Mouse (Mus musculus) heart, postnatal 4 days (tissue): ENCODE results near the gene Foxn3. TPM values are rescaled to one million over a fixed set of nuclear protein-coding genes. Genes with fewer than 3 reads are reported as not detected.
A peak's percentile ranks its signal among the peaks of the same experiment; 100 is the strongest.

ENCODE experiments used
- DNase-seq: peaks from one replicate; pipeline ENCODE4 v3.0.0; 2021
- total RNA-seq, 2 experiments: library from RNA; stranded (reverse); gene quantifications; 2 replicates each; pipeline ENCODE4 v1.2.3; 2021

Gene Foxn3
- total RNA-seq, 2 experiments from 2014 or later = 113 to 131 TPM

DNA sequence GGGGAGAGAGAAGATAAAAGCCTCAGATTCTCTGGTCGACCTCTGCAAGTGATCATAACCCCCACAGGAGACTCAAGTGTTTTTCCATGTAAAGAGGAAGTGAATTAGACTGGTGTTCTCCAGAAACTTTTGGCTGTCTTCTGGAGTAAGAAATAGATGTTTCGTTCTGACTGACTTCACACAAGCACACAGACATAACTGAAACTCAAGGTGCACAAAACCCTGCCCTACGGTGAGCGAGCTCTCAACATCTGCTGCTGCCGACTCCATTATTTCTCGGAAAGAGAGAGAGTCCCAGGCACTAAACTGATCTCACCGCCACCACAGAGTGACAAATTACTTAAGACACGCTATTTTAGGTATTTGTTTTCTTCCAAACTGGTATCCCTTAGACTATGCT, 237.2 kb downstream of the Foxn3 start:
- no peak for DNase-seq

DNA sequence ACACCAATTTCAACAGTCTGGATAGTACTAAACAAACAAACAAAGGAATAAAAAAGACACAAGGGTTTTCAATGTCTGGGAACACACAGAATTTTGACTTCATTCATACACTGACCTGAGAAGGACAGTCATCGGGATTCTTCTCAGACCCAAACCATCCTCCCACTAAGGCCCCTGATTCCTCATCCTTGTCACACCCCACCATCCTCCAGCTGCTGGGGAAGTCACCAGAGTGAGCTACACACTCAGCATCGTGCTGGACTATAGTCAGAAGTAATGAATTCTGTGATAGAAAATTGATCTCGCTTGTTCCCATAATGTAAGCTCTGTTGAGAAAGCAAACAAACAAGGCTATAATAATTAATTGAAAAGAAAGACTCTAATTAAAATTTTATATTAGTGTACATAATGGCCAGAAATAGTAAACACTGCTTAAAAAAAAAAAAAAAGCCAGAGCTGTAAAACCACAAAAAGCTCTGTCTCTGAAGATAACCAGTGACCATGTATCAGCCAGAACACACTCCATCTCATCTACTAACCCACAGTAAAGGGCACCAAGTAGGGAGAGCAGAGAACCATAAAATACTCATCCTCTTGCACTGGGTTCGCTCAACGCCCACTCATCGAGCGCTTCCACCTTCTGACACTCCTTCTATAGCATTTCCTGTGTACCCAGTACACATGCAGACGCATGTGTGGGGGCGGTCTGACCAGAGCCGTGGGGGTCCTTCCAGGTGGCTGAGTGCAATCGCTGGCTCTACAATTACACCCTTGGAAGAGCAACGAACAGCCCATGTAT, 241.6 kb downstream of the Foxn3 start:
- DNase-seq = no peak

DNA sequence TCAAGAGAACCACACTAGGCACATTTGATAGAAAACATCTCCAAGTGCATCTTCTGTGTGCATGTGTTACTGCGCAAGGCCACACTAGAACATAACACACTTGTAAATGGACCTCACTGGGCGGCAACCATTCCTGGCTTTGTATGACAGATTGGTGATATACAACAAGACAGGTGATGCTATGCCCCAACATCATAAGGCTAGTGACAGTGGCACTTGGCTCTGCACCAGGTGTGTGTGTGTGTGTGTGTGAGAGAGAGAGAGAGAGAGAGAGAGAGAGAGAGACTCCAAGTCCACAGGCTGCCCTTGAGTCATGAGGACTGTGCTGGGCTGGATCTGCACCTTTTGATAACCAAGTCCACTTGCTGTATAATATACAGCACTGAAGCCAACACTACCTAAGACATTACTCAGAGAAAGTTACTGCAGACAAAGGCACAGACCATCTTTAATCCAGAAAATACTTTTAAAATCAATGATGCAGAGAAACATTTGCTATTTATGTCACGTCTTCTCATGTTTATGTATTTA, 242.4 kb downstream of the Foxn3 start:
- DNase-seq = no peak

- no peak for DNase-seq
Observed at GRCm38 (mm10) chr12:99319896-99320295, 243.5 kb downstream of the Foxn3 start.

DNA sequence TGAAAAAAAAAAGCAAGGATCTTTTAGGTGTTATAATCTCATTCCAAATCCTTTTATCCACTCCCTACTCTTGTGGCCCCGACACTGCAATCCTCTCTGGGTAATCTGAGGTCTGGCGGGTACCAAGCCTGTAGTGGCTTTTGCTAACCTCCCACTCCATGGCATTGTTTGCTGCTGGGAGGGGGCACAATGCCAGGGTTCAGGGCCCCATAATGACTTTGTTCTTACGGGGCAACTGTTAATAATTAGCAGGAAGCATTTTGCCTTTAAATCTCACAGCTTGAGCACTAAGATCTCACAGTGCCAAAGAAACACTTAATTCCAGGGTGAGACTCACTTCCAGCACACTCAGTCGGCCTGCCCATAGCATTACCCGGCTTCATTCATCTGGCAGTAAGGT, 244.2 kb downstream of the Foxn3 start:
- DNase-seq = no peak

- no peak for DNase-seq
Observed at GRCm38 (mm10) chr12:99315931-99316330, 247.5 kb downstream of the Foxn3 start.

GRCm38 (mm10) chr12:99314817-99315216, 248.6 kb downstream of the Foxn3 start:
- no peak for DNase-seq

GRCm38 (mm10) chr12:99311303-99311702, 252.1 kb downstream of the Foxn3 start:
- no peak for DNase-seq

GRCm38 (mm10) chr12:99309937-99310336, 253.4 kb downstream of the Foxn3 start:
- no peak for DNase-seq

DNA sequence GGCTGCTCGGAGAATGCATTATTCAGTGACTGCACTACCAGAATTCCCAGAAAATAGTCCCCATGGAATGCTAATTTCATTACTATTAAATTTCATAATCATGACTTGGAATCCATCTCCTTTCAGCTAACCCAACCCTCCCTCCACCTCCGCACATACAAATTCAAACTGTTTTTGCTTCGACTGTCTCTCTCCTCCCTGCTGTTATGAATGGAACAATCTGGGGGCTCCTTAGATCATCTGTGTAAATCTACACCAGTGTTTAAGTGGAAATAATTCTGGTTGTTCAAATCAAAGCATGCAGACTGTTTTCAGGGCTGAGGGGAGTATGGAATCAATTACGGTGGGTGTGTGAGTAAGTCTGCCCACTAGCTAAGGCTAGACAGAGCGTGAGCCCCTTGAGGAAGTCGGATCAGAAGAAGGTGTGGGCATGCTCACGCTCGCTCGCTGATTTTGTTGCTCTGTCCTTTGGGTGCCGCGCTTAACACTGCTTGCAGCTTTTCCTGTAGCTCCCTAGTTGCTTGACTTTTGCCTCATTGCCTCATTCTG, 254.8 kb downstream of the Foxn3 start:
- DNase-seq = no peak

DNA sequence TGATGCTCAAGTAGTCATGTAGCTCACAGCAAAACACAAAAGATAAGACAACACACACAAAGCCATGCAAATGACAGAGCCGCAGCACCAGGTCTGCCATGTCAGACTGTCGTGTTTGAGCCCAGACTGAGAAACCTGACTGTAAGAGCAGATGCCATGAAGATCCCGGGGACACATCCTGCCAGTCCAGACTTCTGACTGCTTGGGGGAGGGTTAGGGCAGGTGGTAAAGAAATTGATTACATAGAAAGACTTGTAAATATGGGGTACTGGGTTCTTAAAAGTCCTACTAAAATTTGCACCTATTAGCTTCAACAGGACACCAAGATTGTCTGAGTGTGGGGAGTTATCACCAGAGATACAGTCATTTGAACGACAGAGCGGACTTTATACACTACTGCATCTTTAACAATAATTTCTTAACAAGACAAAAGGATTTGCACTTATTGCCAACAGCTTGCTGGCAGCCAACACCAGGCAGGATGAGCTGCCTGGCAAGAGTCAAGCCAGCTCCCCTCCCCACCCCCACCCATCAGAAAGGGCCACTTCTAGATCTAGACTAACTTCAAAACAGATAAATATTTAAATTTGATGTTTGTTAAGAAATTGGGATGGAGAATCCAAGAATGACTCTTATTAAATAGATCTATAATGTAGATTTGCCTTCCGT, 256.7 kb downstream of the Foxn3 start:
- no peak for DNase-seq

GRCm38 (mm10) chr12:99305784-99306535, 257.4 kb downstream of the Foxn3 start:
- peak; percentile 30 for DNase-seq

DNA sequence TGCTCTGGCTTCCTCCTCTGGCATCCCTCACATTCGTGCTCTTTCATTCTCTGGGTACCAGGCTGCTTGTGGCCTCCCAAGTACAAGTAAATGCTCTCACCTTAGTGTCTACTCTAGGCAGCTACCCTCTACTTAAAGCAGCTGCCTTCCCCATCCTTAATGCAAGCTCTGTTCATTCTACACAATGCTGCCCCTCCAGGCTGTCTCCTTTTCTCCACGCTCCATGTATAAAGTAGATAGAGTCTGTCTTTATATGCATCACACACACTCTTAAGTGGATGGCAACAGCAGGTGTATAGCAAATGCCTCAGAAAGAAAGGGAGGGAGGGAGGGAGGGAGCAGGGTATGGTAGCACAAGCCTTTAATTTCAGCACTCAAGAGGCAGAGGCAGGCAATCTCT, 258.1 kb downstream of the Foxn3 start:
- DNase-seq = no peak

DNA sequence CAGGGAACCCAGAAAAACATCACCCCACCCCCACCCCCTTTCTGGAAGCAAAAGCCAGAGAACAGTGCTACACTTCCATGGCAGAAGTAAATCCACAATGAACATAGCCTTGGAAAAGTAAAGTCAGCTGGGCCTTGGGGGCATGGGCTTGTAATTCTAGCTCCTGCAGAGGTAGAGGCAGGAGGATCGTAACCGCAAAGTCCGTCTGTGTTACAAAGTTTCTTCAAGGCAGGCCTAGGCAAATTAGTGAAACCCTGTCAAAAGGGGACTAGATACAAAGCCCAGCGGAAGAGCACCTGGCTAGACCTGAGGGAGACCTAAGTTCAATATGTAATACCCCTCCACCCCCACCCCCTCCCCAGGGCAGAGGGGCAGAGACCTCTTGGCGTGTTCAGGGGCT, 259.3 kb downstream of the Foxn3 start:
- DNase-seq = no peak

GRCm38 (mm10) chr12:99303581-99303980, 259.8 kb downstream of the Foxn3 start:
- DNase-seq = no peak

GRCm38 (mm10) chr12:99299900-99300299, 263.5 kb downstream of the Foxn3 start:
- no peak for DNase-seq

- DNase-seq = no peak
Observed at GRCm38 (mm10) chr12:99298851-99299600, 264.4 kb downstream of the Foxn3 start.

- DNase-seq = no peak
Observed at GRCm38 (mm10) chr12:99298242-99298641, 265.1 kb downstream of the Foxn3 start.

- no peak for DNase-seq
Observed at GRCm38 (mm10) chr12:99297792-99298191, 265.6 kb downstream of the Foxn3 start.

DNA sequence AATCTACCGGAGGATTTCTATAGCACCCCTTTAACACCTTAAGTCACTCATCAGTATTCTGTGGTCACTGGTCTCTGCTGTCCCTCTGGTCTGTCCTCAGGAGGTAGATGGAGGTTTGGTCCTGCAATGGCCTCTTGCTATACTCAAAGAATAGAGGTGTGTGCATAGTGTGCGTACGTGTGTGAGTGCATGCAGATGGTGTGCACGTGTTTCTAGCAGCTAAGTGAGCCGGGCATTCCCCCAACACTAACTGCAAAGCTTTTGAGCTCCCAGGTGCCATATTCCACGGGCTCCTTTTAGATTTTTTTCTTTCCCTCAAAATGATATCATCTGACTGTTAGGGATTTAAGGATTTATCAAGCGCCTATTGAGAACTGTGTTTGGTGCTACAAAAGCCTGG, 269.9 kb downstream of the Foxn3 start:
- DNase-seq = no peak

DNA sequence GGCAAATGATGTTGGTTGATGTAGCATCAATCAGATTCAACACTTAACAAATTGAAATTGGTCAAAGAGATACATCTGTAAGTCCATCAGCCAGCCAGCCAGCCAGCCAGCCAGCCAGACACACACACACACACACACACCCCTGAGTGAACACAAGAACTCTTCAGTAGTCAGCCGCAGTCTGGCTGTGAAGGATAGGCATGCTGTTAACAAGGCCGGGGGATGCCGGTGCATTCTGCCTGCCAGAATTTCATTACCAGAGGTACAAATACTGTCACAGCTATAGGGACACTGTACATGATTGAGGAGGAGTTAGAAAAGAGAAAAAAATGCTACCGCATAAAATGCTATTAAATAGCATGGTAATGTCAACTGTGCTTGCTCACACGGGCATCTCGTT, 271.2 kb downstream of the Foxn3 start:
- DNase-seq = no peak

- no peak for DNase-seq
Observed at GRCm38 (mm10) chr12:99287081-99287480, 276.3 kb downstream of the Foxn3 start.
